Mouse (Mus musculus) heart, embryonic 12.5 days (tissue): ENCODE measurements around the gene Ctnnbl1. TPM values are rescaled to one million over a fixed set of nuclear protein-coding genes. Genes with fewer than 3 reads are reported as not detected.

Experiments used
- ATAC-seq: fragments of 200-750 bp; cut with Nextera tagmentation; 2 replicates; pipeline ENCODE4 v1.8.0; 2017; ENCODE audit warnings: moderate TSS enrichment, moderate library complexity; ENCODE audit not compliant: insufficient number of reproducible peaks, low FRiP score
- H3K27ac ChIP-seq: fragments of 300-500 bp; sonication (generic); 2 replicates; pipeline ENCODE4 v1.5.1; 2016; ENCODE audit warnings: mild to moderate bottlenecking, moderate library complexity; ENCODE audit not compliant: poor library complexity, severe bottlenecking
- H3K27me3 ChIP-seq: fragments of 300-500 bp; sonication (generic); replicated peaks from 2 replicates; pipeline ENCODE4 v1.6.1; 2016; ENCODE audit warnings: mild to moderate bottlenecking, moderate library complexity
- H3K36me3 ChIP-seq: fragments of 300-500 bp; sonication (generic); 2 replicates; pipeline ENCODE4 v1.6.1; 2016; ENCODE audit warnings: mild to moderate bottlenecking, moderate library complexity
- H3K4me1 ChIP-seq: fragments of 300-500 bp; sonication (generic); replicated peaks from 2 replicates; pipeline ENCODE4 v1.6.1; 2016; ENCODE audit warnings: mild to moderate bottlenecking
- H3K4me2 ChIP-seq: fragments of 300-500 bp; sonication (generic); 2 replicates; pipeline ENCODE4 v1.6.1; 2016; ENCODE audit warnings: mild to moderate bottlenecking, moderate library complexity
- H3K4me3 ChIP-seq: fragments of 300-500 bp; sonication (generic); 2 replicates; pipeline ENCODE4 v1.5.1; 2016; ENCODE audit warnings: mild to moderate bottlenecking
- H3K9ac ChIP-seq: fragments of 300-500 bp; sonication (generic); 2 replicates; pipeline ENCODE4 v1.6.1; 2016; ENCODE audit warnings: mild to moderate bottlenecking, moderate library complexity
- H3K9me3 ChIP-seq: fragments of 300-500 bp; sonication (generic); replicated peaks from 2 replicates; pipeline ENCODE4 v1.6.1; 2016; ENCODE audit warnings: mild to moderate bottlenecking, moderate library complexity
- WGBS: fragments of 180-500 bp; shearing (Covaris S2); methylation state at CpG from one replicate; pipeline ENCODE4 v1.1.7; 2016; 5-methylcytosine and 5-hydroxymethylcytosine counted together
- polyA plus RNA-seq: library from polyadenylated mRNA; unstranded; fragments of >200 nt; fragmentation: Nextera tagmentation; extraction: Ambion mirVana; gene quantifications from 2 replicates; pipeline ENCODE4 v1.2.1, GENCODE M21; 2016

Ctnnbl1 gene
- polyA plus RNA-seq, 1 experiment from 2014 or later: 33.0 TPM

GRCm38 (mm10) chr2:157808368-157808923 lies 71.2 kb downstream of the Ctnnbl1 start:
- no peaks in the 10 kb centered on the region for H3K9me3 ChIP-seq
- H3K9ac ChIP-seq: no peak overlapping the region
- H3K4me1 ChIP-seq: peaks cover 28% of the 10 kb centered on the region
- no peak overlapping the region for H3K4me3 ChIP-seq
- no peak overlapping the region for H3K4me2 ChIP-seq
- ATAC-seq: no peak
- peaks cover 19% of the 10 kb centered on the region; the same call in 1 of the 2 replicates for H3K27me3 ChIP-seq
- peak overlapping the region; percentile 16; the same call in 1 of the 2 replicates for H3K27ac ChIP-seq
- H3K36me3 ChIP-seq: peaks cover 16% of the 10 kb centered on the region; the same call in 1 of the 2 replicates
- WGBS: 55% methylated on average over 7 of the region's 7 CpGs

GRCm38 (mm10) chr2:157809341-157809740 lies 72.1 kb downstream of the Ctnnbl1 start:
- no peak for ATAC-seq
- no peak overlapping the region for H3K4me3 ChIP-seq
- H3K27ac ChIP-seq: no peak overlapping the region
- no peak overlapping the region for H3K9ac ChIP-seq
- H3K4me2 ChIP-seq: no peak overlapping the region
- H3K4me1 ChIP-seq: peaks cover 33% of the 10 kb centered on the region
- WGBS: 87% methylated on average over 6 of the region's 6 CpGs
- H3K27me3 ChIP-seq: peaks cover 20% of the 10 kb centered on the region; the same call in 1 of the 2 replicates
- H3K36me3 ChIP-seq: peaks cover 16% of the 10 kb centered on the region; the same call in 1 of the 2 replicates
- H3K9me3 ChIP-seq: no peaks in the 10 kb centered on the region

GRCm38 (mm10) chr2:157810749-157811148 lies 73.5 kb downstream of the Ctnnbl1 start:
- H3K4me2 ChIP-seq: no peak overlapping the region
- no peak overlapping the region for H3K9ac ChIP-seq
- ATAC-seq: no peak

GRCm38 (mm10) chr2:157813121-157813520 lies 75.9 kb downstream of the Ctnnbl1 start:
- ATAC-seq: no peak
- Histone ChIP-seq H3K9ac (no peak overlapping the region), H3K4me2 (no peak overlapping the region), H3K36me3 (peaks cover 16% of the 10 kb centered on the region; the same call in 1 of the 2 replicates), H3K9me3 (no peaks in the 10 kb centered on the region), H3K4me1 (peaks cover 35% of the 10 kb centered on the region), H3K4me3 (no peak overlapping the region), H3K27me3 (peaks cover 16% of the 10 kb centered on the region; the same call in 1 of the 2 replicates), H3K27ac (no peak overlapping the region)
- 88% methylated on average over 4 of the region's 4 CpGs for WGBS

More at GRCm38 (mm10) chr2:157810749-157811148, 73.5 kb downstream of the Ctnnbl1 start:
- H3K4me1 ChIP-seq: peaks cover 37% of the 10 kb centered on the region
- peaks cover 20% of the 10 kb centered on the region; the same call in 1 of the 2 replicates for H3K27me3 ChIP-seq
- no peak overlapping the region for H3K4me3 ChIP-seq
- no peak overlapping the region for H3K27ac ChIP-seq
- H3K9me3 ChIP-seq: no peaks in the 10 kb centered on the region
- peaks cover 16% of the 10 kb centered on the region; the same call in 1 of the 2 replicates for H3K36me3 ChIP-seq
- 47% methylated on average over 1 of the region's 1 CpGs for WGBS

GRCm38 (mm10) chr2:157814116-157814964 lies 77.1 kb downstream of the Ctnnbl1 start:
- Histone ChIP-seq H3K9me3 (no peaks in the 10 kb centered on the region), H3K4me3 (no peak overlapping the region), H3K4me1 (peaks cover 38% of the 10 kb centered on the region), H3K4me2 (no peak overlapping the region), H3K9ac (no peak overlapping the region), H3K27me3 (peaks cover 13% of the 10 kb centered on the region; the same call in 1 of the 2 replicates), H3K36me3 (peaks cover 16% of the 10 kb centered on the region), H3K27ac (no peak overlapping the region)
- no peak for ATAC-seq
- 43% methylated on average over 11 of the region's 11 CpGs for whole genome bisulfite sequencing

- peaks cover 13% of the 10 kb centered on the region; the same call in 1 of the 2 replicates for H3K27me3 ChIP-seq
- 83% methylated on average over 2 of the region's 2 CpGs for WGBS
Observed at GRCm38 (mm10) chr2:157814965-157815283, 77.7 kb downstream of the Ctnnbl1 start.

GRCm38 (mm10) chr2:157817672-157818071 lies 80.5 kb downstream of the Ctnnbl1 start:
- WGBS: 81% methylated on average over 9 of the region's 9 CpGs
- Histone ChIP-seq H3K27ac (peak overlapping the region; percentile 83; the same call in 1 of the 2 replicates), H3K27me3 (peaks cover 8% of the 10 kb centered on the region; the same call in 1 of the 2 replicates), H3K36me3 (peaks cover 4% of the 10 kb centered on the region; the same call in 1 of the 2 replicates), H3K4me1 (peaks cover 52% of the 10 kb centered on the region), H3K4me2 (no peak overlapping the region), H3K9me3 (no peaks in the 10 kb centered on the region), H3K4me3 (no peak overlapping the region), H3K9ac (no peak overlapping the region)
- ATAC-seq: no peak

More at GRCm38 (mm10) chr2:157814965-157815283, 77.7 kb downstream of the Ctnnbl1 start:
- H3K9me3 ChIP-seq: no peaks in the 10 kb centered on the region
- H3K4me2 ChIP-seq: no peak overlapping the region
- H3K9ac ChIP-seq: no peak overlapping the region
- H3K36me3 ChIP-seq: peaks cover 14% of the 10 kb centered on the region
- H3K27ac ChIP-seq: no peak overlapping the region
- peaks cover 43% of the 10 kb centered on the region for H3K4me1 ChIP-seq
- no peak overlapping the region for H3K4me3 ChIP-seq
- ATAC-seq: no peak

GRCm38 (mm10) chr2:157818576-157819320 lies 81.5 kb downstream of the Ctnnbl1 start:
- no peaks in the 10 kb centered on the region for H3K27me3 ChIP-seq
- 41% methylated on average over 15 of the region's 15 CpGs for WGBS
- peak overlapping the region; percentile 83 for H3K27ac ChIP-seq
- H3K36me3 ChIP-seq: peaks cover 6% of the 10 kb centered on the region
- H3K4me2 ChIP-seq: peak overlapping the region; percentile 57
- H3K4me1 ChIP-seq: peaks cover 62% of the 10 kb centered on the region
- 0 out of 2 replicates have a peak overlapping the region, but pooled peaks have one; percentile 43 for H3K9ac ChIP-seq
- ATAC-seq: peak; percentile 75
- no peaks in the 10 kb centered on the region for H3K9me3 ChIP-seq
- H3K4me3 ChIP-seq: peak overlapping the region; percentile 7; the same call in 1 of the 2 replicates

- H3K4me2 ChIP-seq: no peak overlapping the region; the same call in 1 of the 2 replicates
- 87% methylated on average over 12 of the region's 12 CpGs for WGBS
- ATAC-seq: no peak
- no peaks in the 10 kb centered on the region for H3K9me3 ChIP-seq
- peak overlapping the region; percentile 83; the same call in 1 of the 2 replicates for H3K27ac ChIP-seq
- peaks cover 6% of the 10 kb centered on the region for H3K36me3 ChIP-seq
- no peak overlapping the region for H3K9ac ChIP-seq
- H3K4me1 ChIP-seq: peaks cover 63% of the 10 kb centered on the region
- no peaks in the 10 kb centered on the region for H3K27me3 ChIP-seq
- H3K4me3 ChIP-seq: no peak overlapping the region
Observed at GRCm38 (mm10) chr2:157819401-157819800, 82.2 kb downstream of the Ctnnbl1 start.

- WGBS: 75% methylated on average over 4 of the region's 4 CpGs
- H3K27me3 ChIP-seq: no peaks in the 10 kb centered on the region
- H3K27ac ChIP-seq: no peak overlapping the region
- H3K4me2 ChIP-seq: no peak overlapping the region
- peaks cover 62% of the 10 kb centered on the region for H3K4me1 ChIP-seq
- H3K4me3 ChIP-seq: no peak overlapping the region
- no peak overlapping the region for H3K9ac ChIP-seq
- no peak for ATAC-seq
- H3K9me3 ChIP-seq: no peaks in the 10 kb centered on the region
- H3K36me3 ChIP-seq: peaks cover 10% of the 10 kb centered on the region
Observed at GRCm38 (mm10) chr2:157821259-157821658, 84.1 kb downstream of the Ctnnbl1 start.
